Mouse (Mus musculus) myocyte (in vitro differentiated cells): ENCODE results near the gene Gm6793.

Source experiments
- CEBPB ChIP-seq: IDR thresholded peaks from 2 replicates; pipeline ENCODE4 v1.6.1; 2011; ENCODE audit warnings: mild to moderate bottlenecking, moderate library complexity; ENCODE audit not compliant: poor library complexity, insufficient read depth, severe bottlenecking
- E2F4 ChIP-seq: IDR thresholded peaks from one replicate; pipeline ENCODE4 v1.6.1; 2011; ENCODE audit warnings: mild to moderate bottlenecking, control low read depth, moderate library complexity; ENCODE audit not compliant: insufficient read depth
- MAX ChIP-seq: IDR thresholded peaks from one replicate; pipeline ENCODE4 v1.6.1; 2011; ENCODE audit warnings: low read depth, mild to moderate bottlenecking, control low read depth
- MYOG ChIP-seq, 3 experiments: IDR thresholded peaks; one replicate each; pipeline ENCODE4 v1.6.1; 2011; ENCODE audit warnings: control low read depth in 2 of 3, low read depth in 2 of 3, mild to moderate bottlenecking in 2 of 3; ENCODE audit not compliant: insufficient read length in 2 of 3, control insufficient read depth in 1 of 3, insufficient read depth in 1 of 3
- POLR2A ChIP-seq: IDR thresholded peaks from one replicate; pipeline ENCODE4 v1.6.1; 2011; ENCODE audit warnings: low read depth, mild to moderate bottlenecking, control low read depth, moderate library complexity; ENCODE audit not compliant: insufficient read length
- POLR2AphosphoS2 ChIP-seq: IDR thresholded peaks from one replicate; pipeline ENCODE4 v1.6.1; 2011; ENCODE audit warnings: low read depth, control low read depth; ENCODE audit not compliant: insufficient read length
- TCF12 ChIP-seq: IDR thresholded peaks from one replicate; pipeline ENCODE4 v1.6.1; 2011; ENCODE audit warnings: mild to moderate bottlenecking, control low read depth; ENCODE audit not compliant: poor library complexity, insufficient read depth, severe bottlenecking
- TCF3 ChIP-seq: IDR thresholded peaks from one replicate; pipeline ENCODE4 v1.6.1; 2011; ENCODE audit warnings: low read depth, control low read depth; ENCODE audit not compliant: insufficient read length
- USF1 ChIP-seq: IDR thresholded peaks from one replicate; pipeline ENCODE4 v1.6.1; 2011; ENCODE audit warnings: low read depth, mild to moderate bottlenecking, control low read depth, moderate library complexity

DNA sequence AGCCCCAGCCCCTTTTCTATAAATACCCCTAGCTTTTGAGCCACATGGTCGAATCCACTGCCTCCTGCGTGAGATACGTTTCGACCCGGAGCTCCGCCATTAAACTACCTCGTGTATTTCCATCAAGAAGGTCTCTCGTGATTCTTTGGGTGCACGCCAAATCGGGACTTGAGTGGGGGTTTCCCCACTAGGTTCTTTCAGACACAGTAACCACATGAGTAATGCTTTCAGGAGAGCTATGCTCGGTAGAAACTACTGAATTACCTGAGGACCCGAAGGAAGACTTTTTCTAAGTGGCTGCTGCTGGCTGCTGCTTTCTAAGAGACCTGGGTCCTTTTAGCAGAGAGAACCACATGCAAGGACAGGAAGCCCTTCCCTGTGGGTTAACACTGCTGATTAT lies 40.7 kb downstream of the Gm6793 start:
- TF ChIP-seq POLR2AphosphoS2 (no peak), POLR2A (no peak), TCF3 (no peak), MAX (no peak), USF1 (no peak), MYOG (IDR thresholded peaks at IDR 0.05; ENCODE audit: control insufficient read depth in 1 of 3, insufficient read depth in 1 of 3, insufficient read length in 2 of 3, low read depth in 2 of 3) (no peak), E2F4 (no peak), CEBPB (no peak), TCF12 (no peak)
